Mouse (Mus musculus) stomach, postnatal 0 days (tissue): Measurements from ENCODE around the gene Kcnh8. TPM values are rescaled to one million over a fixed set of nuclear protein-coding genes. Genes with fewer than 3 reads are reported as not detected.

Experiments used
- ATAC-seq: fragments of 200-750 bp; cut with Nextera tagmentation; 2 replicates; pipeline ENCODE4 v1.8.0; 2017; ENCODE audit not compliant: low FRiP score, low TSS enrichment
- DNase-seq: peaks from one replicate; pipeline ENCODE4 v3.0.0-alpha.2; 2016; ENCODE audit warnings: low spot score
- H3K27ac ChIP-seq: fragments of 300-500 bp; sonication (generic); replicated peaks from 2 replicates; pipeline ENCODE4 v1.5.1; 2014; ENCODE audit warnings: mild to moderate bottlenecking, control low read depth
- H3K27me3 ChIP-seq: fragments of 300-500 bp; sonication (generic); 2 replicates; pipeline ENCODE4 v1.6.1; 2014; ENCODE audit warnings: low read length; ENCODE audit not compliant: control insufficient read depth, insufficient read depth
- H3K36me3 ChIP-seq: fragments of 300-500 bp; sonication (generic); 2 replicates; pipeline ENCODE4 v1.6.1; 2014; ENCODE audit warnings: low read length, mixed read lengths; ENCODE audit not compliant: control insufficient read depth, insufficient read depth
- H3K4me1 ChIP-seq: fragments of 300-500 bp; sonication (generic); replicated peaks from 2 replicates; pipeline ENCODE4 v1.6.1; 2014; ENCODE audit warnings: antibody characterized with exemption; ENCODE audit not compliant: control insufficient read depth, insufficient read depth
- H3K4me2 ChIP-seq: fragments of 300-500 bp; sonication (generic); replicated peaks from 2 replicates; pipeline ENCODE4 v1.6.1; 2014; ENCODE audit warnings: low read depth, mild to moderate bottlenecking, control low read depth, moderate library complexity
- H3K4me3 ChIP-seq: fragments of 300-500 bp; sonication (generic); 2 replicates; pipeline ENCODE4 v1.5.1; 2014; ENCODE audit warnings: low read depth, low read length, control low read depth
- H3K9ac ChIP-seq: fragments of 300-500 bp; sonication (generic); 2 replicates; pipeline ENCODE4 v1.6.1; 2014; ENCODE audit warnings: mild to moderate bottlenecking, low read length, control low read depth, mixed read lengths
- H3K9me3 ChIP-seq: fragments of 300-500 bp; sonication (generic); 2 replicates; pipeline ENCODE4 v1.6.1; 2016; ENCODE audit warnings: low read length; ENCODE audit not compliant: control insufficient read depth
- CTCF ChIP-seq: IDR thresholded peaks from 2 replicates; pipeline ENCODE4 v1.5.1; 2016; ENCODE audit warnings: antibody characterized with exemption, low read depth, mild to moderate bottlenecking, moderate library complexity
- EP300 ChIP-seq: optimal IDR thresholded peaks from 2 replicates; pipeline ENCODE3; 2016; ENCODE audit warnings: antibody characterized with exemption
- WGBS: fragments of 180-500 bp; shearing (Covaris S2); extraction: QIAGEN DNeasy Blood & Tissue Kit; methylation state at CpG from one replicate; pipeline ENCODE4 v1.1.7; 2014; 5-methylcytosine and 5-hydroxymethylcytosine counted together
- polyA plus RNA-seq: library from polyadenylated mRNA; unstranded; fragments of >200 nt; fragmentation: Nextera tagmentation; extraction: Ambion mirVana; gene quantifications from 2 replicates; pipeline ENCODE4 v1.2.1, GENCODE M21; 2015

The Kcnh8 gene
- 0.18 and 0.28 TPM in 2 replicates for polyA plus RNA-seq

DNA sequence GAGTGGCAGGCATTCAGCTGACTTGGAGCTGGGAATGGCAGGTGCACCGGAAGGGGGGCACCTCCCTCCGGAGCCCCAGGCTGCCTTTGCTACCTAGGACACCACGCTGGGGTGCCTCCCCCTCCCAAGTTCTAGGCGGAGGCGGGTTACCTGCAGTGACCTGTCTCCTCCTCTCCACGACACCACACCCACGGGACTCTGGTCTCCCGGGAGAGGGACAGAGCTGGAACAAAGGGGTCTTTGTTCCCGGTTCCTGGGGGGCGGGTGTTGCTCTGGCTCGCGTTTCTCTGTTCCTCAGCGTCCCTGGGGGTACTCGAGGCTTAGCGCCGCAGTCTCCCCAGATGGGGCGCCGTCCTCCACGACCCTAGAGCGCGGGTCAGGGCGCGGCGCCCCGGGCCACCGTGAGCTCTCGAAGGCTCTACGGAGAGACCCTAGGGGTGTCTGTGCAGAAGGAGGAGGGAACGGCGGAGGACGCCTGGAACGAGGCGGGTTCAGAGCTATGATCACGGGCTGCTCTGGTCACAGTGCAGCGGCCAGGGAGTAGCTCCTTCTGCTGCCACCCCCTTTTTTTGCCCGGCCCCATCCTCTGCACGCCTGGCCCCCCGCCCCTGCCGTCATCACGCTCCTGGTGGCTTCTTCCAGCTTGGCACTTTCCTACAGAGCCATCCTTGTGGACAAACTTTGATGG, at the start of gene Kcnh8:
Gene Kcnh8, plus strand, starts transcription at position 617 of the 688 bp plus-strand sequence.
- ATAC-seq (peak; percentile 66; the same call in 1 of the 2 replicates), DNase-seq (peak; percentile 26)
- Histone ChIP-seq H3K4me1 (no peaks in the 10 kb centered on the region), H3K9me3 (no peaks in the 10 kb centered on the region), H3K27ac (no peak within 1 kb of the TSS), H3K36me3 (no peaks in the 10 kb centered on the region), H3K9ac (no peak within 1 kb of the TSS), H3K4me2 (peak within 1 kb of the TSS; percentile 68), H3K27me3 (no peaks in the 10 kb centered on the region), H3K4me3 (peak within 1 kb of the TSS; percentile 44)
- WGBS = under 1% methylated on average over 40 of the region's 40 CpGs
- no peak for TF ChIP-seq EP300
- TF ChIP-seq CTCF = no peak

DNA sequence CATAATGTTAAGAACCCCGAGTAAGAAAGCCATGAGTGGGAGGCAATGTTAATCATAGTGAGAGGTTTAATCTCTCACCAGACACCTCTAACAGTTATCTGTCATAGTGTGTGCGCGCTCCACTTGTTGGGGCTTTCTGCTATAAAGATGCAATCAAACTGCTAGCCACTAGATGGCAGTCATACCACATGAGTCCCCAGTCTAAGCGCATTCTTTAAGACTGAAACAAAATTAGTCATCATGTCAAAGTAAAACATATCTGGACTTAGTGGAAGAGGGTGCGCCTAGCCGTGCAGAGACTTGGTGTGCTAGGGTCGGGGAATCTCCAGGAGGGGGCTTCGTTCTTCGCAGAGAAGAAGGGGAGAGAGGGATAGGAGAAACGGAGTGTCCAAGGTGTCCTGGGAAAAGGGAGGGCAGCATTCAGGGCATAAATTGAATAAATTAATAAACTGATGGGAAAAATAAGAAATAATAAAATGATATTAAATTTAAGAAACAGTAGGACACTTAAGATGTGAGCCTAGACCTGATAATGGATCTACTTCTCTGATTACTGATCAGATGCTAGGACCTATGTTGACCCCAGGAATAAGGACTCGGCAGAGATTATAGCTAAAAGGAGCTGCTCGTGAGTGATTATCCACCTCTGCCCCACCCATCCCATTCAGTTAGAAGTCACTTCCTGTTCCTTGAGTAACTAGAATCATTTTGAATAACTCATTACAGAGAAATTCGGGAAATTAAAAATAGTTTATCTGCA, 42.4 kb upstream of the Kcnh8 start:
- 17% methylated on average over 13 of the region's 13 CpGs for WGBS
- H3K36me3 ChIP-seq = no peaks in the 10 kb centered on the region
- TF ChIP-seq CTCF (peak; percentile 96), EP300 (no peak)
- H3K27ac ChIP-seq = no peak overlapping the region
- no peaks in the 10 kb centered on the region for H3K4me1 ChIP-seq
- H3K4me3 ChIP-seq = no peak overlapping the region
- no peaks in the 10 kb centered on the region for H3K9me3 ChIP-seq
- peak overlapping the region; percentile 6; the same call in 1 of the 2 replicates for H3K4me2 ChIP-seq
- H3K27me3 ChIP-seq = no peaks in the 10 kb centered on the region
- no peak overlapping the region for H3K9ac ChIP-seq
- peak; percentile 45 for DNase-seq
- peak; percentile 83 for ATAC-seq

DNA sequence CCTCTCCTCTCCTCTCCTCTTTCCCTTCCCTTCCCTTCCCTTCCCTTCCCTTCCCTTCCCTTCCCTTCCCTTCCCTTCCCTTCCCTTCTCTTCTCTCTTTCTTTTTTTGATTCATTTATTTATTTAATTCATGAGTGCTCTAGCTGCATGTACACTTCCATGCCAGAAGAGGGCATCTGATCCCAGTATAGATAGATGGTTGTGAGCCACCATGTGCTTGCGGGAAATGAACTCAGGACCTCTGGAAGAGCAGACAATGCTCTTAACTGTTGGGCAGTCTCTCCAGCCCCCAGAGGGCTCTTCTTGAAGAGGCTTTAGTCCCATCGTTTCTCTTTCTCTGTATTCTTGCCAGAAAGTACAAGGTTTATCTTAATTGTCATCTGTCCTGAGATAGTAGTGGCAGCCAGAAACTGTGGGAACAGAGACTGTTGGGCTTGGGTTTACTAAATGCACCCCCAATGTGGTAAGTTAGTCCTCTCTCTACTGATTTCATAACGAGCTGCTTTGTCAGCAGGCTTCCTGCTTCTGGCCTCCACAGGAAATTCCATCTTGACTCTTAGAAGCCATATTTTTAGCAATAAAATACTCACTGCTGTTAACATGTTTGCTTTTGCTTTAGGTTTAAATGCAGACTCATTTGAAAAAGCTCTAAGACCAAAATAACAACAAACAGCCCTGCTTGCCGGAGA, 36.9 kb upstream of the Kcnh8 start:
- ATAC-seq (no peak), DNase-seq (no peak)
- no peak for TF ChIP-seq EP300
- peak; percentile 58 for TF ChIP-seq CTCF
- H3K27ac ChIP-seq = no peak overlapping the region
- no peaks in the 10 kb centered on the region for H3K9me3 ChIP-seq
- no peaks in the 10 kb centered on the region for H3K4me1 ChIP-seq
- no peaks in the 10 kb centered on the region for H3K27me3 ChIP-seq
- no peak overlapping the region for H3K4me3 ChIP-seq
- H3K4me2 ChIP-seq = no peak overlapping the region
- 53% methylated on average over 4 of the region's 4 CpGs for WGBS
- no peaks in the 10 kb centered on the region for H3K36me3 ChIP-seq
- H3K9ac ChIP-seq = no peak overlapping the region

DNA sequence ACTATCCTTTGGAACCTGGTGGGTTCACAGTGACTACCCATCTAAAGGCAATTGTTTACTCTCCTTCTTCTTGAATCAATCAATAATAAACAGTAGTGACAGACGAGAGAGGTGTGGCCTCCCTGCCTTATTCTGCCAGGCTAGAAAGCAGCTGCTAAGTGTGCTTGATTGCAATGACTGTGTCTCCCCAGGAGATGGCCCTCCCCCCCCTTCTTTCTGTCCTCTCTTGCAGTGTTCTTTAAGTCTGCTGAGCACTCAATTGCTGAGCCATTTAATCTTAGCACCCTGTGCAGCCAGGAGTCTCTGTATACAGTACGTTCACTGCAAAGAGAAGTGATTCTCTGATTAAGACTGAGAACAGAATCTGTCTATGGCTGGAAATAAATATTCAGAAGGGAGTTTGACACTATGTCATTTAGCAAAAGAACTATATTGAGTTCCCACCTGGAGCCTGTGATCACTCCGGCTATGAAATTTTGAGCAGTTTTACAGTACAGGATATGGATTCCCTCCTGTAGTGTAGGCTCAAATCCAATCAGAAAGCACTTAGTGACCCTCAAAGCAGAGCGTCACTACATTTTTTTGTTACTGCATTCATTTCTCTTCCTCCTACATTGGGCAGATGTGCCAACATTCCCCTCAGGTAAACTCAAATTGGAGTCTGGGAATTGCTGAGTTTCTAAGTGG, 32.8 kb upstream of the Kcnh8 start:
- Histone ChIP-seq H3K9me3 (no peaks in the 10 kb centered on the region), H3K9ac (no peak overlapping the region), H3K27me3 (no peaks in the 10 kb centered on the region), H3K27ac (no peak overlapping the region), H3K36me3 (no peaks in the 10 kb centered on the region), H3K4me2 (no peak overlapping the region), H3K4me1 (no peaks in the 10 kb centered on the region), H3K4me3 (no peak overlapping the region)
- no peak for TF ChIP-seq EP300
- TF ChIP-seq CTCF = peak; percentile 59
- DNase-seq = peak; percentile 26
- ATAC-seq = no peak
- WGBS = 56% methylated on average over 4 of the region's 4 CpGs

DNA sequence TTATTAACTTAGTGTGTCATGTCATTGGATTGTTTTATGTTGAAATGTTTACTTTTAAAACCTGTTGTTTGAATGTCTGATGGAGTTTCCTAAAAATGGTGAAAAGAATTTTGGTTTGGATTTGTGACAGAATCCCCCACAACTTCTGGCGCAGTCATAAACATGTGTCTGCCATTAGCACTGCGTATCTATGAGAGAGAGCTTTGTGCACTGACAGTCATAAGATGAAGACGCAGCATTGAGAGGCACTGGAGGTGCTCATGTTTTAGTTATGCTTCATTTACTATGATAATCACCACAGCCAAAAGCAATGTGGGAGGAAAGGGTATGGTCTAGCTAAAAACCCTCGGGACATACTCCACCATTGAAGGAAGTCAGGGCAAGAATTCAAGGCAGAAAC, 30.3 kb upstream of the Kcnh8 start:
- no peak overlapping the region for H3K4me2 ChIP-seq
- no peaks in the 10 kb centered on the region for H3K36me3 ChIP-seq
- no peak overlapping the region for H3K4me3 ChIP-seq
- TF ChIP-seq EP300 = no peak
- TF ChIP-seq CTCF = no peak
- H3K9me3 ChIP-seq = no peaks in the 10 kb centered on the region
- 73% methylated on average over 4 of the region's 4 CpGs for WGBS
- H3K27ac ChIP-seq = no peak overlapping the region
- no peaks in the 10 kb centered on the region for H3K4me1 ChIP-seq
- DNase-seq (no peak), ATAC-seq (no peak)
- no peaks in the 10 kb centered on the region for H3K27me3 ChIP-seq
- no peak overlapping the region for H3K9ac ChIP-seq
